In the genomic region with DNA sequence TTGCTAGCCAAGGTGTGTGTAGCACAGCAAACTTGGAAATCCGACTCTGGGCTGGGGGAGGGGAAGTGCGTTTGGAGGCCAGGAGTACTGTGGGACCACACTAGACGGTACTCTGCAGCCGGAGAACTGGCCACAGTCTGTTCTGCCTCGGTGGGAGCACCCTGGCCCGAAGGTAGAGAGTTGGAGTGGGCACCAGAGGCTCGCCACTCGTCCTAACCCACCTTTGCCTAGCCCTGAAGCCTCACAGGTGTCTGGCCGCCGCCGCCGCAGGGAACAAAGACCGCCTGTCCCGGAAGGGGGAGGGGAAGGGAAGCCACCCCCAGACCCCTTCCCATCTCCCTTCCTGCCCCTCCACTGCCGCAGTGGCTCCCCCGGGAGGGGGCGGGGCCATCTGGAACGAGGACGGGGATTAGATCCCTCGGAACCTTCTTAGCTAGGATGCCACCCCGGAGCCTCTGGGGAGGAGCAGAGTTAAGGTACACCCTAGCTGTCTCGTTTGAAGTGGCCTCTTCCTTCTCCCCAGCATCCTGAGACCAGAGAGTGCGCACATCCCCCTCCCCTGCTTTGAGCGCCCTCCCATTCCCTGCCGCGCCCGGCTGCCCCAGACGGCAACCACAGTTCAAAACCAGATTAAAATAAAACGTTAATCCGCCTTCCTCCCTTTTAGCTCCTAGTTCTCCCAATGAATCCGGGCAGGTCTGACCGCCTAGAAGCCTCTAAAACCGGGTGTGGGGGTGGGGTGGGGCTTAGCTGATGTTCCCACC, we compare ENCODE assay signal across 8 mouse cellular contexts.
A peak's percentile ranks its signal among the peaks of the same experiment; 100 is the strongest.
DNase-seq lines count a peak whose midpoint lies in the region; ATAC-seq and TF ChIP-seq lines count a peak whose summit lies in the region.

No protein-coding gene starts in this region.

- H3K4me3 ChIP-seq in lung, adult 2 months (replicated peaks; ENCODE audit: extremely low read depth, low read depth, low read length) = peak overlapping the region; percentile 66

- peaks cover 6% of the 10 kb centered on the region; the same call in 1 of the 2 replicates for H3K4me1 ChIP-seq in lung, adult 2 months (ENCODE audit: control insufficient read depth, insufficient read depth, low read length)

- TF ChIP-seq POLR2A in lung, adult 2 months (IDR thresholded peaks at IDR 0.05; ENCODE audit: borderline replicate concordance, extremely low read depth, low read depth, low read length) = no peak

- no peak for TF ChIP-seq CTCF in lung, adult 2 months (IDR thresholded peaks at IDR 0.05; ENCODE audit: insufficient read depth, low read length)

- WGBS in lung, adult 2 months = 2% methylated on average over 33 of the region's 33 CpGs

- no peak for ATAC-seq in granulocyte monocyte progenitor cell, adult 5-6 weeks (replicated peaks; ENCODE audit: poor library complexity, severe bottlenecking)

- no peak for DNase-seq in lung, adult 2 months
- no peak for DNase-seq in lung, postnatal 10 days
- peak; percentile 37 for DNase-seq in embryo, embryonic 10.5 days (ENCODE audit: low spot score)
- DNase-seq in induced T-regulatory cell, adult 2 months (ENCODE audit: low read depth) = peak; percentile 63
- DNase-seq in naive thymus-derived CD4-positive, alpha-beta T cell, adult 2 months (ENCODE audit: low read depth) = peak; percentile 40
- no peak for DNase-seq in ovary, postnatal 14 days (ENCODE audit: low spot score)
- no peak for DNase-seq in cerebellum, adult 9-10 months

Comparison
In these comparisons a context has a peak if more than half of its experiments do, and no peak if none do; other contexts are left out.
1. DNase-seq: peak in embryo, embryonic 10.5 days (single experiment), induced T-regulatory cell, adult 2 months (single experiment) and naive thymus-derived CD4-positive, alpha-beta T cell, adult 2 months (single experiment); none in lung, adult 2 months (single experiment), lung, postnatal 10 days (single experiment), ovary, postnatal 14 days (single experiment) and cerebellum, adult 9-10 months (single experiment).